Mouse (Mus musculus) C2C12 (cell line): ENCODE data around the gene Skap1. TPM values are rescaled to one million over a fixed set of nuclear protein-coding genes. Genes with fewer than 3 reads are reported as not detected.
"Not testable (repeated sequence)": the region's sequence is repeated elsewhere in the genome, so short reads cannot be mapped to it uniquely, and the experiment has no call there.

Source experiments
- H3K27me3 ChIP-seq: one replicate; pipeline ENCODE4 v1.6.1; 2011; ENCODE audit not compliant: control insufficient read depth, insufficient read depth, insufficient read length
- H3K36me3 ChIP-seq: one replicate; pipeline ENCODE4 v1.6.1; 2011; ENCODE audit not compliant: control insufficient read depth, insufficient read depth
- H3K4me3 ChIP-seq: one replicate; pipeline ENCODE4 v1.5.1; 2011; ENCODE audit warnings: mild to moderate bottlenecking, control low read depth; ENCODE audit not compliant: poor library complexity, insufficient read depth, severe bottlenecking
- H3K79me2 ChIP-seq: one replicate; pipeline ENCODE4 v1.6.1; 2011; ENCODE audit not compliant: control insufficient read depth, insufficient read depth
- H3K79me3 ChIP-seq: one replicate; pipeline ENCODE4 v1.6.1; 2011; ENCODE audit warnings: low read depth, control low read depth
- H3ac ChIP-seq: one replicate; pipeline ENCODE3; 2011; ENCODE audit warnings: low read depth; ENCODE audit not compliant: control insufficient read depth, insufficient read length
- CEBPB ChIP-seq: IDR thresholded peaks from one replicate; pipeline ENCODE4 v1.6.1; 2011; ENCODE audit warnings: low read depth, mild to moderate bottlenecking, control low read depth, moderate library complexity
- CTCF ChIP-seq: IDR thresholded peaks from one replicate; pipeline ENCODE4 v1.5.1; 2011; ENCODE audit not compliant: control insufficient read depth, insufficient read depth, insufficient read length
- FOSL1 ChIP-seq: IDR thresholded peaks from one replicate; pipeline ENCODE4 v1.8.0; 2011; ENCODE audit warnings: mild to moderate bottlenecking, low read length; ENCODE audit not compliant: poor library complexity, insufficient read depth, severe bottlenecking
- MAX ChIP-seq: IDR thresholded peaks from one replicate; pipeline ENCODE4 v1.6.1; 2011; ENCODE audit warnings: mild to moderate bottlenecking, control low read depth
- MYOD1 ChIP-seq: IDR thresholded peaks from one replicate; pipeline ENCODE4 v1.6.1; 2011; ENCODE audit warnings: low read depth; ENCODE audit not compliant: control insufficient read depth, insufficient read length
- MYOG ChIP-seq: IDR thresholded peaks from one replicate; pipeline ENCODE4 v1.6.1; 2011; ENCODE audit not compliant: control insufficient read depth, insufficient read length; ENCODE audit errors: extremely low read depth
- USF1 ChIP-seq: IDR thresholded peaks from one replicate; pipeline ENCODE4 v1.6.1; 2011; ENCODE audit warnings: low read depth, mild to moderate bottlenecking, control low read depth, moderate library complexity
- polyA plus RNA-seq: library from polyadenylated mRNA; unstranded; fragments of >200 nt; fragmentation: generic; extraction: Trizol; gene quantifications from one replicate; pipeline ENCODE4 v1.2.1, GENCODE M21; 2012; ENCODE audit warnings: missing spikeins

The Skap1 gene
- polyA plus RNA-seq, 1 experiment = 0.04 TPM

- Histone ChIP-seq H3K4me3 (no peak overlapping the region), H3K79me2 (peaks cover 25% of the 10 kb centered on the region), H3K27me3 (no peaks in the 10 kb centered on the region), H3K36me3 (peaks cover 42% of the 10 kb centered on the region), H3ac (no peak overlapping the region), H3K79me3 (peaks cover 18% of the 10 kb centered on the region)
- no peak for TF ChIP-seq FOSL1
- no peak for TF ChIP-seq MYOG
- no peak for TF ChIP-seq MYOD1
- TF ChIP-seq CEBPB = no peak
- TF ChIP-seq CTCF = no peak
- no peak for TF ChIP-seq MAX
- no peak for TF ChIP-seq USF1
Observed at GRCm38 (mm10) chr11:96774536-96774935, 310.1 kb downstream of the Skap1 start.

DNA sequence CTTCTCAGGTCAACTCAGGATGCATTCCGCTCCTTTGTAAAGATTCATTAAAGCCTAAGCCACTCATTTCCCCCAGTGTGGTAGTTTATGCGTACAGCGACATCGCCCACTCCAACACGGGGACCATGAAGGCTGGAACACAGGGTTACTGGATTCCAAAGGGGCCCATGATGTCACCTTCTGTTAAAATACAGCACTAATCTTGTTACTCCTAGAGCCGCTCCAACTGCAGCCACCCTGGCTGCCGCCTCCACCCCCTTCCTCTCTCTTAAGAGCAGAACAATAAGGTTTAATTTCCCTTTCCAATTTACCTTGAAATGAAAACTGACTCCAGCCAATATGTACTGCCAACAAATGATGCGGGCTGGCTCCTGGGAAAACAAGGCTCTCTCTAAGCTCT, 310.7 kb downstream of the Skap1 start:
- peaks cover 18% of the 10 kb centered on the region for H3K79me3 ChIP-seq
- no peaks in the 10 kb centered on the region for H3K27me3 ChIP-seq
- TF ChIP-seq MAX = no peak
- no peak for TF ChIP-seq CEBPB
- no peak for TF ChIP-seq MYOG
- no peak for TF ChIP-seq MYOD1
- TF ChIP-seq CTCF = no peak
- TF ChIP-seq USF1 = no peak
- TF ChIP-seq FOSL1 = no peak
- H3K4me3 ChIP-seq = no peak overlapping the region
- H3ac ChIP-seq = no peak overlapping the region
- H3K36me3 ChIP-seq = peaks cover 37% of the 10 kb centered on the region
- peaks cover 25% of the 10 kb centered on the region for H3K79me2 ChIP-seq

DNA sequence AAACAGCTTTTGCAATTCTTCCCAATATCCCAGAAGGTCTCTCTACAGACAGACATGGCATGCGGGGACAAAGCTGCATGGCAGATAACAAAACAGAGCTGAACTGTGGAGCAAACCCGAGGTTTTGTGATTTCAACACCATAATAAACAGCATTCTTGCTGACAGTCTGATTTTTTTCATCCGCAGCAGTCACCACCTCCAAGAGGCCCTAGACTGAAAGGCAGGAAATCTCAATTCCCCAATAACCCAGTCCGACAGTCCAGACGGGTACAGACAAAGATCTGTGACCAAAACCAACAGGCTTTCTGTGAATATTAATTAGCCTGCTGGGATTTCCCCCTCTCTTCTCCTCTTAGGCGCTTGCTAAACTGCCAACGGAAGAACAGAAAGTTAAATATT, 311.3 kb downstream of the Skap1 start:
- Histone ChIP-seq H3K79me2 (peaks cover 25% of the 10 kb centered on the region), H3K79me3 (peaks cover 18% of the 10 kb centered on the region), H3K4me3 (no peak overlapping the region), H3K27me3 (no peaks in the 10 kb centered on the region), H3K36me3 (peaks cover 31% of the 10 kb centered on the region), H3ac (no peak overlapping the region)
- no peak for TF ChIP-seq FOSL1

GRCm38 (mm10) chr11:96776068-96776467, 311.7 kb downstream of the Skap1 start:
- peaks cover 27% of the 10 kb centered on the region for H3K36me3 ChIP-seq
- no peak overlapping the region for H3ac ChIP-seq
- H3K79me3 ChIP-seq = peaks cover 18% of the 10 kb centered on the region
- no peaks in the 10 kb centered on the region for H3K27me3 ChIP-seq
- no peak for TF ChIP-seq MAX
- no peak for TF ChIP-seq FOSL1
- no peak for TF ChIP-seq CEBPB
- TF ChIP-seq MYOG = no peak
- TF ChIP-seq CTCF = no peak
- no peak for TF ChIP-seq USF1
- TF ChIP-seq MYOD1 = no peak
- peaks cover 25% of the 10 kb centered on the region for H3K79me2 ChIP-seq
- H3K4me3 ChIP-seq = no peak overlapping the region

- TF ChIP-seq MYOG = no peak
- peak; percentile 26 for TF ChIP-seq CTCF
- Histone ChIP-seq H3K79me2 (peaks cover 25% of the 10 kb centered on the region), H3K79me3 (peaks cover 18% of the 10 kb centered on the region), H3ac (peak within 1 kb of the TSS; percentile 93), H3K36me3 (peaks cover 17% of the 10 kb centered on the region), H3K4me3 (peak within 1 kb of the TSS; percentile 75), H3K27me3 (no peaks in the 10 kb centered on the region)
Observed at GRCm38 (mm10) chr11:96776968-96777962, 312.9 kb downstream of the Skap1 start, which contains the start of gene Snx11. Gene Snx11 (minus strand): TSS chr11:96777559.

- not testable (repeated sequence) for H3K36me3 ChIP-seq, H3ac ChIP-seq, H3K27me3 ChIP-seq
- Histone ChIP-seq H3K79me2 (peaks cover 25% of the 10 kb centered on the region), H3K4me3 (peak overlapping the region; percentile 7), H3K79me3 (peaks cover 18% of the 10 kb centered on the region)
Observed at GRCm38 (mm10) chr11:96778061-96778627, 313.8 kb downstream of the Skap1 start.
